Mouse (Mus musculus) forebrain, embryonic 16.5 days (tissue): ENCODE measurements around the gene Cux2. TPM values are rescaled to one million over a fixed set of nuclear protein-coding genes. Genes with fewer than 3 reads are reported as not detected.

Experiments used
- ATAC-seq: fragments of 200-750 bp; cut with Nextera tagmentation; 2 replicates; pipeline ENCODE4 v1.8.0; 2017; ENCODE audit warnings: mild to moderate bottlenecking, moderate library complexity
- H3K27ac ChIP-seq: fragments of 300-500 bp; sonication (generic); 2 replicates; pipeline ENCODE4 v1.5.1; 2014; ENCODE audit warnings: low read length, control low read depth
- H3K27me3 ChIP-seq: fragments of 300-500 bp; sonication (generic); replicated peaks from 2 replicates; pipeline ENCODE4 v1.6.1; 2014; ENCODE audit warnings: low read length; ENCODE audit not compliant: control insufficient read depth, insufficient read depth
- H3K36me3 ChIP-seq: fragments of 300-500 bp; sonication (generic); 2 replicates; pipeline ENCODE4 v1.6.1; 2014; ENCODE audit not compliant: control insufficient read depth, insufficient read depth
- H3K4me1 ChIP-seq: fragments of 300-500 bp; sonication (generic); replicated peaks from 2 replicates; pipeline ENCODE4 v1.6.1; 2014; ENCODE audit warnings: low read length; ENCODE audit not compliant: control insufficient read depth, insufficient read depth
- H3K4me2 ChIP-seq: fragments of 300-500 bp; sonication (generic); 2 replicates; pipeline ENCODE4 v1.6.1; 2014; ENCODE audit warnings: mild to moderate bottlenecking, low read length, control low read depth
- H3K4me3 ChIP-seq: fragments of 300-500 bp; sonication (generic); replicated peaks from 2 replicates; pipeline ENCODE4 v1.5.1; 2014; ENCODE audit warnings: mild to moderate bottlenecking, low read length, control low read depth
- H3K9ac ChIP-seq: fragments of 300-500 bp; sonication (generic); replicated peaks from 2 replicates; pipeline ENCODE4 v1.6.1; 2014; ENCODE audit warnings: low read depth, low read length, control low read depth
- H3K9me3 ChIP-seq: fragments of 300-500 bp; sonication (generic); 2 replicates; pipeline ENCODE4 v1.6.1; 2016; ENCODE audit warnings: low read length; ENCODE audit not compliant: control insufficient read depth
- WGBS: fragments of 180-500 bp; shearing (Covaris S2); extraction: QIAGEN DNeasy Blood & Tissue Kit; methylation state at CpG from one replicate; pipeline ENCODE4 v1.1.7; 2014; 5-methylcytosine and 5-hydroxymethylcytosine counted together
- polyA plus RNA-seq: library from polyadenylated mRNA; unstranded; fragments of >200 nt; fragmentation: Nextera tagmentation; extraction: Ambion mirVana; gene quantifications from 2 replicates; pipeline ENCODE4 v1.2.1, GENCODE M21; 2015

Gene Cux2
- polyA plus RNA-seq, 1 experiment from 2014 or later, result 32.0 TPM

DNA sequence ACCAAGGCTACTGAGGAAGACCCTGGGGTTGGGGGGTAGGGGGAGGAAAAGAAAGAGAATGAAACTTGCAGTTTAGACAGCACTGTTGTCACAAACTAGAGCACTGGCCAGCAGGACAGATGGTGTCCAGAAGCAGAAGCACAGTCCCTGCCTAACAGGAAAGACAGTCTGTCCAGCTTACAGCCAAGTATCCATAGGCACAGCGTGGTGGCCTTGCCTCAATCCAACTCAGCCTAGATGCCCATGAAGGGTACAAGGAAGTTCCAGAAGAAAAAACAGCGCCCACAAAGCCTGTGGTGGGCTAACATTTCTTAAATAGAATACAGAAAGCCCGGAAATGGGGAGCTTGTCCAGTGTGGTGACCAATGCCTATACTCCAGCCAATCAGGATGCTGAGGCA, 224.3 kb downstream of the Cux2 start:
- Histone ChIP-seq H3K27ac (no peak overlapping the region), H3K4me1 (peaks cover 18% of the 10 kb centered on the region), H3K9me3 (no peaks in the 10 kb centered on the region), H3K9ac (no peak overlapping the region), H3K4me3 (no peak overlapping the region), H3K36me3 (no peaks in the 10 kb centered on the region), H3K27me3 (peaks cover 2% of the 10 kb centered on the region; the same call in 1 of the 2 replicates), H3K4me2 (no peak overlapping the region)
- no peak for ATAC-seq
- WGBS, result 84% methylated on average over 3 of the region's 3 CpGs

DNA sequence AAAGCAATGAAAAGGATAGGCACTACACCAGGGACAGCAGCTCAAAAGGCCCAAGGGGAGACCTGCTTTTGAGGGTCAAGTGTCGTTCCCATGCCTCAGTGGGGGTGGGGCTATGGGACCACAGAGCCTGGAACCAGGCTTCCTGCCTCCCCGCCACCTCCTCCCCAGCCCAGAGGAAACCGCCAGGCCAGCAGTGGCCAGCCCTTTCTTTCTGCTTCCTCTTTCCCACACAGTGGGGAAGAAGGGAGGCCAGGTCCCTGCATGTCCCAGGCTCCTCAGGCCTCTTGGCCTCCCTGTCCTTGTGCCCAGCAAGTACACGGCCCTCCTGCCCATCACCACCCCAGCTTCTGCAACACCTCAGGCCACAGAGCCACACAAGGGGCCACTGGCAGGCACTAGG, 225.8 kb downstream of the Cux2 start:
- no peak overlapping the region for H3K9ac ChIP-seq
- no peak overlapping the region for H3K4me3 ChIP-seq
- no peak for ATAC-seq
- 69% methylated on average over 4 of the region's 4 CpGs for WGBS
- H3K36me3 ChIP-seq, result no peaks in the 10 kb centered on the region
- no peak overlapping the region for H3K4me2 ChIP-seq
- no peaks in the 10 kb centered on the region for H3K9me3 ChIP-seq
- peaks cover 16% of the 10 kb centered on the region for H3K4me1 ChIP-seq
- no peak overlapping the region for H3K27ac ChIP-seq
- H3K27me3 ChIP-seq, result no peaks in the 10 kb centered on the region

DNA sequence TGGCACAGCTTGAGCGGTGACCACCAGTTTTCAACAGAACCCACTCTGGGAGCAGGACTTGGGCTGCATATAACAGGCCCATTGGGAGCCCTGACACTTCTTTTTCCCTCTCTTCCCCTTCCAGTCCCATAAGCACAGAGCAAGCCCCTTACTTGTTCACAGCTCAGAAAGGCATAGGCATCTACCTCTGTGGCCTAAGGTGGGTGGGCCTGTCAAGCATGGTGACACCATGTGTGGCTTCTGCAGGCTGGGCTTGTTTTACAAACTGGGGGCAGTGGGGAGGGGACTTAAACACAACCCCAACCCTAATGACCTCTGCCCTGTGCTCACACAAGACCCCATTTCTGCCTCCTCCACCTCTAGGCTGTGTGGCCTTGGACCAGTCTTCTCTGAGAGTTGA, 226.2 kb downstream of the Cux2 start:
- Histone ChIP-seq H3K36me3 (peaks cover 2% of the 10 kb centered on the region), H3K9ac (no peak overlapping the region), H3K4me1 (peaks cover 12% of the 10 kb centered on the region), H3K27ac (no peak overlapping the region), H3K27me3 (no peaks in the 10 kb centered on the region), H3K9me3 (no peaks in the 10 kb centered on the region), H3K4me3 (no peak overlapping the region), H3K4me2 (no peak overlapping the region)
- 100% methylated on average over 1 of the region's 1 CpGs for WGBS
- no peak for ATAC-seq

DNA sequence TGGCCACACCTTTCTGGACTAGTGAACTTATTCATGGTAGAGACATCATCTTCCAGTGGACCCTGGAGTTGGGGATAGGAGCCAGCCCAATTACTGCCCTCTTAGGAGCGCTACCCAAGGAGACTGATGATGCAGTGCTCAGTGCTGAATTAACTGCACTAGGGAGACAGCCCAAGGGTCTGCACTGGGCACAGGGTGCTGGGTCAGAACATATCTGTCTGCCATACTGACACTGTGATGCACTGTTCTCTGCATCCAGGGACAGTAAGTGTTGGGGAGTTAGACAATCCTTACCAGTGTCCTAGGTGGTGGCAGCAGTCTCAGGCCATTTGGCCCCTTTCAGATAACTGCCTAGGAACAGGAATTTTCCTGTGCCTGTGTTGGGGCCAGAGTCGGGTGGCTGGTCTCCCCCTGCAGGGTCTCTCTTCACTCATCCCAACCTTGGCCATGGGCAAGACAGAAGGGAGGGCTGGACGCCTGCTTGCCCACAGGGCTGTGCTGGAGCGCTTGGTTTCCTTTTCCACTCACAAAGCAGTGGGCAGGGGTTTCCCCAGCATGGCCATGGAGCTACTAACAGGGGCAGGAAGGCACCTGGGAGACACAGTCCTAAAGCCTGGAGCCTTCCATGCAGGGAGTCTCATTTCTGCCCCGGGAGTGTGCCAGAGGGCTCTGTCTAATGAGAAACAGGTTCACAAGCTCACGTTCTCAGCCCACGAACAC, 227.0 kb downstream of the Cux2 start:
- H3K4me2 ChIP-seq, result no peak overlapping the region
- ATAC-seq, result no peak
- H3K36me3 ChIP-seq, result peaks cover 4% of the 10 kb centered on the region
- H3K4me1 ChIP-seq, result peaks cover 4% of the 10 kb centered on the region
- WGBS, result 79% methylated on average over 7 of the region's 7 CpGs
- H3K9me3 ChIP-seq, result no peaks in the 10 kb centered on the region
- no peak overlapping the region for H3K27ac ChIP-seq
- H3K27me3 ChIP-seq, result no peaks in the 10 kb centered on the region
- H3K9ac ChIP-seq, result no peak overlapping the region
- no peak overlapping the region for H3K4me3 ChIP-seq

DNA sequence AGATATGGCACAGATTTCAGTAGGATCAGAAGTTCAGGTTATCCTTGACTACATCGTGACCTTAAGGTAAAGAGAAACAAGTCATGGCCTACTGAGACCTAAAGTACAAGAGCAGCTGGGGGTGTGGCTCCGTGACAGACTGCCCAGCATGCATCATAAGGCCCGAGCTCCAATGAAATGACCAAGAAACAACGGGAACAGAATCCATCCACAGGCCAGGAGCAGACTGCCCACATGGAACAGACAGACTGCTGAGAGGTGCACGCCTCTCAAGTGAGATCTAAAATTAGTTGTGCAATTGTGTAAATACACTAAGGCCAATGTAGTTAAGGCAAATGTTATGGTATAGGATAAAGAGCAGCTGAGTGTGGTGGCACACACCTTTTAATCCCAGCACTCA, 228.3 kb downstream of the Cux2 start:
- Histone ChIP-seq H3K27ac (no peak overlapping the region), H3K27me3 (no peaks in the 10 kb centered on the region), H3K4me3 (no peak overlapping the region), H3K36me3 (peaks cover 7% of the 10 kb centered on the region), H3K4me2 (no peak overlapping the region), H3K9ac (no peak overlapping the region), H3K9me3 (no peaks in the 10 kb centered on the region), H3K4me1 (no peaks in the 10 kb centered on the region)
- 80% methylated on average over 5 of the region's 5 CpGs for WGBS
- no peak for ATAC-seq

DNA sequence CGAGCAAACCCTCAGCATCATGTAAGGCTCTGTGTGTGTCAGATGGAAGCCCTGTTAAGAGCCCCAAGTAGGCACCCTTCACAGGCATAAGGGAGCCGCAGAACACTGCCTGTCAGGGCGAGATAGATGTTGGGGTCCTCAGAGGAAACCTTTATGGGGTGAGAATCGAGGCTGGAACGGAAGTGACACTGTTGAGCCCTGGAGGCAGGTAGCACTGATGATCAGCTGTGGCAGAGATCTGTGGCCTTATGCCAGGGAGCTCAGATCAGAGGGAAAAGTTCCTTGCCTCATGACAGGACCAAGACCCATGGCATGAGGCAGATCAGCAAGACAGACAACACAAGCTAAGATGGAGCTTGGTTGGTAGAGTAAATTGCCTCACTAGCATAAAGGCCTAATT, 228.8 kb downstream of the Cux2 start:
- H3K27ac ChIP-seq, result no peak overlapping the region
- H3K27me3 ChIP-seq, result no peaks in the 10 kb centered on the region
- no peak overlapping the region for H3K4me2 ChIP-seq
- H3K4me1 ChIP-seq, result no peaks in the 10 kb centered on the region
- peaks cover 12% of the 10 kb centered on the region for H3K36me3 ChIP-seq
- no peak for ATAC-seq
- no peak overlapping the region for H3K4me3 ChIP-seq
- 89% methylated on average over 5 of the region's 5 CpGs for WGBS
- no peak overlapping the region for H3K9ac ChIP-seq
- no peaks in the 10 kb centered on the region for H3K9me3 ChIP-seq

DNA sequence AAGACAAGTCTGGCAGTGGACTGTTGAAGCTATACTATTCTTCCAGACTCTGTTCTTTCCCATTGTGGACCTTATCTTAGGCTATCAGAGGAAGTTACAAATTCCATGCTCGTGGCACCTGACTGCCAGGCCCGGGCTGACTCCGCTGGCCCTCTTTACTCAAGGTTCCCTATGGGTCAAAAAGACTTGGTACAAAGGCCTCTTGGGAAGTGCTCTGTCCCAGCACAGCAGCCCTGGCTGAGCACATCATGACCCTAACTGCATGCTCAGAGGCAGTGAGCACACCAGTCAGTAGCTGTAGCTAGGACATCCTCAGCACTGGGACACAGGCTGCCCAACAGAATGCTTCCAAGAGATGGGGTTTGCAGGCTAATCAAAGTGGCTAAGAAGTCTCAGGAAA, 229.2 kb downstream of the Cux2 start:
- Histone ChIP-seq H3K9ac (no peak overlapping the region), H3K9me3 (no peaks in the 10 kb centered on the region), H3K27me3 (no peaks in the 10 kb centered on the region), H3K4me3 (no peak overlapping the region), H3K36me3 (peaks cover 16% of the 10 kb centered on the region), H3K27ac (no peak overlapping the region), H3K4me1 (no peaks in the 10 kb centered on the region), H3K4me2 (no peak overlapping the region)
- no peak for ATAC-seq
- WGBS, result 90% methylated on average over 3 of the region's 3 CpGs

DNA sequence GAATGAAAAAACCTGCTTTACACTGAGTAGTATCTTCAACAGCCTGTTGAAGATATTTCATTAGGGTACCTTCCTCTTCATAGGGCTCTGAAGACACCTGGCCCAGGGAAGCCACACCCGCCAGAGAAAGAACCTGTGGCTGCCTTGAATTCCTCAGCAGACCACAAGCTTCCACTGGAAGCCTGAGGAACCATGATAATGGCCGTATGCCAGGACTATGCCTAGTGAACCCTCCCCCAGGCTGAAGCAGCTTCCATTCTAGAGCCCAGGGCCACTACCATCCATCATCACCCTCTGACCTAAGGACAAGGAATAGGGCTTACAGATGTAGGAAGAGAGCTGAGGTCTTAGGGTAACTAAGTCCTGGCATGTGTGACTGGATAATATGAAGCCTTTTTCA, 229.7 kb downstream of the Cux2 start:
- H3K4me3 ChIP-seq, result no peak overlapping the region
- no peak overlapping the region for H3K9ac ChIP-seq
- 90% methylated on average over 2 of the region's 2 CpGs for WGBS
- H3K27ac ChIP-seq, result no peak overlapping the region
- H3K36me3 ChIP-seq, result peaks cover 17% of the 10 kb centered on the region
- H3K4me1 ChIP-seq, result no peaks in the 10 kb centered on the region
- no peak overlapping the region for H3K4me2 ChIP-seq
- H3K9me3 ChIP-seq, result no peaks in the 10 kb centered on the region
- H3K27me3 ChIP-seq, result no peaks in the 10 kb centered on the region
- no peak for ATAC-seq

DNA sequence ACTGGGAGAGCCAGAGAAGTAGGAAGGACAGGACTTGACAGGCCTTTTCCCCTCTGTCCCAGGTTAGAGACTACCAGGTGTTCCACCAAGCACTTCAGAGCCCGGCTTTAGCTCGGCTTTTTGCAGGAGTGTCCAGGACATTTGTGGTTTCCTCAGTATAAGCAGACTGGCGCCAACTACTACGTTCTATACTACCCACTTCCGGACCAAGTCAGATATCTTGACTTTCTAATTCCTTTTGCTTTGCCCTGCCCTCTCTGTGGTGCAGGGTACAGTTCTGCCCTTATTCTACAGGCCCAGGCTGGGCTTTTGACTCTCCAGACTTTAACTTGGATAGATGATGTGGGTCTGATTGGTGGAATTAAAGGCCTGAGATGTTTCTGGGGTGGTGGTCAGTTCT, 230.3 kb downstream of the Cux2 start:
- WGBS, result 93% methylated on average over 5 of the region's 5 CpGs
- Histone ChIP-seq H3K4me1 (no peaks in the 10 kb centered on the region), H3K9ac (no peak overlapping the region), H3K4me3 (no peak overlapping the region), H3K27ac (no peak overlapping the region), H3K27me3 (no peaks in the 10 kb centered on the region), H3K9me3 (no peaks in the 10 kb centered on the region), H3K4me2 (no peak overlapping the region), H3K36me3 (peaks cover 17% of the 10 kb centered on the region)
- no peak for ATAC-seq

DNA sequence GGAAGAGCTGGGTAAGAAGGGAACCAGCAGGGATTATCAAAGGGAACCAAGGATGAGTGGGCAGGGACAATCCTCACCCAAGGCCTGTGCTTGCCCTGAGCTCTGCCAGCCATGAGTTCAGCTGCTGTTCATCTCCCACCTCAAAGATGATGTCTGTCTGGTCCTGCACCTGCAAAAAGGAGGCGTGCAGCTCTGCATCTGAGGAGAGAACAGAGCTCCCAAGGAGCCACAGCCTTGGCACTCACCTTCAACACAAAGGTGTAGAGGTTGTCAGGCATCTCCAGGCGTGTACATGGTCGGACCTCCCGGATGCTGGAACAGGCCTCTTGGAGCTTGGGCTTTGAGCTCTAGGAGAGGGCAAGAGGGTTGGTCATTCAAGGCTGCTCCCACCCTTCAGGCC, 231.0 kb downstream of the Cux2 start:
- H3K9me3 ChIP-seq, result no peaks in the 10 kb centered on the region
- WGBS, result 94% methylated on average over 4 of the region's 4 CpGs
- H3K36me3 ChIP-seq, result peaks cover 17% of the 10 kb centered on the region
- H3K27me3 ChIP-seq, result no peaks in the 10 kb centered on the region
- ATAC-seq, result no peak
- no peak overlapping the region for H3K4me2 ChIP-seq
- no peak overlapping the region for H3K27ac ChIP-seq
- no peak overlapping the region for H3K4me3 ChIP-seq
- H3K9ac ChIP-seq, result no peak overlapping the region
- no peaks in the 10 kb centered on the region for H3K4me1 ChIP-seq
